Mouse (Mus musculus): ENCODE results near the gene Olfr1260. TPM values are rescaled to one million over a fixed set of nuclear protein-coding genes. Genes with fewer than 3 reads are reported as not detected.

Gene Olfr1260
- polyA plus RNA-seq (2014; fragmentation: Illumina TruSeq; extraction: RNeasy Lipid Tissue Mini Kit (QIAGEN cat#74804); ENCODE audit: low read depth, low replicate concordance): not detected

GRCm38 (mm10) chr2:89974184-89974583 is at the start of gene Olfr1260:
Gene Olfr1260, plus strand, starts transcription at chr2:89974340.

DNA sequence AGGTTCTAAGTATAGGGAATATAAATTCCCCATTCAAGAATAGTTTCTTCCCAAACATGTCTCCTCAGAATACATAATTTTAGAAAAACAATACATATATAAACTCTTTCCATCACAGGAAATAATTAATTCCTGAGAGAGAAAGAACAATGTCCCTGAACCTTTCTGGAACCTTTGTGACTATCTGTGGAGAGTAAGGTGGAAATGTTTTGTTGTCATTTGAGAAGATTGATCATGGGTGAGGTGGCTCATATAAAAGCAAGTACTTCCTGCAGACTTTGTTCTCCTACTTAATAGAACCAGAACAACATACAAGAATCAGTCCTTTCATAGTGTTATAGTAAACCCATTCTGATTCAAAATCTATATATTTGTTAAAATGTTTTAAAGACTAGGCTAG is 47.1 kb upstream of the Olfr1260 start, which contains the start of gene Olfr1258:
Gene Olfr1258 (plus strand): TSS at position 301 of the 400 bp plus-strand sequence.

DNA sequence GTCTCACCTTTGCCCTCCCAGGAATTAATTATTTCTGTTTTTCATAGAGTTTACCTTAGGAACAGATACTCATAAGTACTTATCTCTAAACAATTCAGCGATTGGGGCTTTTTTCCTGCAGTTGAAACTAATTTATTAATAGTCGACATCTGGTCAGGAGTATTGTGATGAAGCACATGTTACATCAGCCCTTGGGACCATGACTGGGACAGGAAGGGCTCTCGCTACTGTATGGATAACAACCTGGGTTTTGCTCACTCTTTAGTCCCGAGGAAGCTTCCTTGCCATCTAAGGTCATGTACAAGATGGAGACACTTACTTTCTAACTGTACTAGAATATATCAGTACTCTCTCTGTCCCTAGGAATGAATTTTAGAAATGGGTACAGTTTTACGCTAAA is 25.6 kb upstream of the Olfr1260 start, which contains the start of gene Olfr1259:
Gene Olfr1259 (minus strand): TSS at position 101 of the 400 bp plus-strand sequence.

DNA sequence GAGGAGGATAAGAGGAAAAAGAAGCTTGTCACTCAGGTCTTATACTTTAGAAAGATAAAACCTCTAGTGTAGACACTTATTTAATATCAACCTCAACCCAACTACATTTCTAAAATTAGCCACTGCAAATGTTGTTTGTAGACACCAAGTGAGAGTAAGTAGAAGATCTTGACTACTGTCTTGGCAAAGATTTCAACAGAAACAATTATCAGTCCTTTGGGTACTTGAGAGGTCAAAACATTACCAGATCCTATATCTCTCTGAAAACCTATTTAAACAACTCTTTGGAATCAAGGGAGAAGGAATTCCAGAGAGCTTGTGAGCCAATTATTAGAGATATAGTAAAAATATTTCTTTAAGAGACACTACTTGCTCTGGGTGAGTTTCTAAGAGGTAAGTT is 16.8 kb downstream of the Olfr1260 start, which contains the start of gene Olfr1261:
Gene Olfr1261 (plus strand): TSS at position 301 of the 400 bp plus-strand sequence.

GRCm38 (mm10) chr2:89999845-90000244 is 25.7 kb downstream of the Olfr1260 start, which contains the start of gene Olfr1262:
Gene Olfr1262, plus strand, starts transcription at chr2:90000145.

GRCm38 (mm10) chr2:90011831-90012230 is 37.7 kb downstream of the Olfr1260 start, which contains the start of gene Olfr1263:
Gene Olfr1263, plus strand, starts transcription at chr2:90012131.

DNA sequence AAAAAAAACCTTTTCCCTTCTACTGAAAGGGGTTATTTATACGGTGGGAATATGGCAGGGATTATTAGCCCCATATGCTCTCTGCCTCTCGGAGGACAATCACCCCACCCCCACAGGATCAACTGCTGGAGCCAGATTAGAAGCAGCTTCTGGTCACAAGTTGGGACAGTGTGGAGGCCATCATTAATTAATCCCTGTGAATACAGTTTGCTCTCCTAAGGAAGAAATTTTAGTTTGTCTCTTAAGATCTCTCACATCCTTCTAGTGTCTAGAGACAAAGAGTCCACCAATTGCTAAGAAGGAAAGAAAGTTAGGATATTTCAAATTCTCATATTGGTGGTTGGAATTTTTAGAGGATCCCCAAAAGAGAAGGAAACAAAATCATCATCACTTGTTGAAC is 51.3 kb downstream of the Olfr1260 start, which contains the start of gene Olfr1264:
Gene Olfr1264 (minus strand): TSS at position 101 of the 400 bp plus-strand sequence.

Other genes with a start within 250 kb of the Olfr1260 start
- not detected for gene Olfr1252, start 249.3 kb upstream of the Olfr1260 start, polyA plus RNA-seq (2014; fragmentation: Illumina TruSeq; extraction: RNeasy Lipid Tissue Mini Kit (QIAGEN cat#74804); ENCODE audit: low read depth, low replicate concordance)
- gene Olfr1253, start 217.2 kb upstream of the Olfr1260 start, polyA plus RNA-seq (2014; fragmentation: Illumina TruSeq; extraction: RNeasy Lipid Tissue Mini Kit (QIAGEN cat#74804); ENCODE audit: low read depth, low replicate concordance): not detected
- gene Olfr1254, start 180.7 kb upstream of the Olfr1260 start, polyA plus RNA-seq (2014; fragmentation: Illumina TruSeq; extraction: RNeasy Lipid Tissue Mini Kit (QIAGEN cat#74804); ENCODE audit: low read depth, low replicate concordance): not detected
- gene Olfr1255, start 162.3 kb upstream of the Olfr1260 start, polyA plus RNA-seq (2014; fragmentation: Illumina TruSeq; extraction: RNeasy Lipid Tissue Mini Kit (QIAGEN cat#74804); ENCODE audit: low read depth, low replicate concordance): not detected
- gene Olfr1256, start 132.8 kb upstream of the Olfr1260 start, polyA plus RNA-seq (2014; fragmentation: Illumina TruSeq; extraction: RNeasy Lipid Tissue Mini Kit (QIAGEN cat#74804); ENCODE audit: low read depth, low replicate concordance): not detected
- not detected for gene Olfr48, start 126.1 kb upstream of the Olfr1260 start, polyA plus RNA-seq (2014; fragmentation: Illumina TruSeq; extraction: RNeasy Lipid Tissue Mini Kit (QIAGEN cat#74804); ENCODE audit: low read depth, low replicate concordance)
- gene Olfr1257, start 95.9 kb upstream of the Olfr1260 start, polyA plus RNA-seq (2014; fragmentation: Illumina TruSeq; extraction: RNeasy Lipid Tissue Mini Kit (QIAGEN cat#74804); ENCODE audit: low read depth, low replicate concordance): not detected
- not detected for gene Olfr1258, start 47.0 kb upstream of the Olfr1260 start, polyA plus RNA-seq (2014; fragmentation: Illumina TruSeq; extraction: RNeasy Lipid Tissue Mini Kit (QIAGEN cat#74804); ENCODE audit: low read depth, low replicate concordance)
- not detected for gene Olfr1259, start 25.7 kb upstream of the Olfr1260 start, polyA plus RNA-seq (2014; fragmentation: Illumina TruSeq; extraction: RNeasy Lipid Tissue Mini Kit (QIAGEN cat#74804); ENCODE audit: low read depth, low replicate concordance)
- gene Olfr1261, start 16.9 kb downstream of the Olfr1260 start, polyA plus RNA-seq (2014; fragmentation: Illumina TruSeq; extraction: RNeasy Lipid Tissue Mini Kit (QIAGEN cat#74804); ENCODE audit: low read depth, low replicate concordance): not detected
- gene Olfr1262, start 25.8 kb downstream of the Olfr1260 start, polyA plus RNA-seq (2014; fragmentation: Illumina TruSeq; extraction: RNeasy Lipid Tissue Mini Kit (QIAGEN cat#74804); ENCODE audit: low read depth, low replicate concordance): not detected
- not detected for gene Olfr1263, start 37.8 kb downstream of the Olfr1260 start, polyA plus RNA-seq (2014; fragmentation: Illumina TruSeq; extraction: RNeasy Lipid Tissue Mini Kit (QIAGEN cat#74804); ENCODE audit: low read depth, low replicate concordance)
- not detected for gene Olfr1264, start 51.2 kb downstream of the Olfr1260 start, polyA plus RNA-seq (2014; fragmentation: Illumina TruSeq; extraction: RNeasy Lipid Tissue Mini Kit (QIAGEN cat#74804); ENCODE audit: low read depth, low replicate concordance)
- not detected for gene Olfr1265, start 61.0 kb downstream of the Olfr1260 start, polyA plus RNA-seq (2014; fragmentation: Illumina TruSeq; extraction: RNeasy Lipid Tissue Mini Kit (QIAGEN cat#74804); ENCODE audit: low read depth, low replicate concordance)
- gene Olfr140, start 89.3 kb downstream of the Olfr1260 start, polyA plus RNA-seq (2014; fragmentation: Illumina TruSeq; extraction: RNeasy Lipid Tissue Mini Kit (QIAGEN cat#74804); ENCODE audit: low read depth, low replicate concordance): not detected
- not detected for gene Olfr1269, start 147.1 kb downstream of the Olfr1260 start, polyA plus RNA-seq (2014; fragmentation: Illumina TruSeq; extraction: RNeasy Lipid Tissue Mini Kit (QIAGEN cat#74804); ENCODE audit: low read depth, low replicate concordance)
- gene Olfr32, start 168.0 kb downstream of the Olfr1260 start, polyA plus RNA-seq (2014; fragmentation: Illumina TruSeq; extraction: RNeasy Lipid Tissue Mini Kit (QIAGEN cat#74804); ENCODE audit: low read depth, low replicate concordance): not detected
- not detected for gene Olfr1270, start 178.8 kb downstream of the Olfr1260 start, polyA plus RNA-seq (2014; fragmentation: Illumina TruSeq; extraction: RNeasy Lipid Tissue Mini Kit (QIAGEN cat#74804); ENCODE audit: low read depth, low replicate concordance)

Data from adrenal gland, adult 10 weeks (tissue).